Mouse (Mus musculus) kidney, embryonic 16.5 days (tissue): ENCODE data around the gene Tent2. TPM values are rescaled to one million over a fixed set of nuclear protein-coding genes. Genes with fewer than 3 reads are reported as not detected.

ENCODE experiments used
- ATAC-seq: fragments of 200-750 bp; cut with Nextera tagmentation; 2 replicates; pipeline ENCODE4 v1.8.0; 2017; ENCODE audit warnings: moderate TSS enrichment; ENCODE audit not compliant: low FRiP score, low TSS enrichment
- H3K27ac ChIP-seq: fragments of 300-500 bp; sonication (generic); 2 replicates; pipeline ENCODE4 v1.5.1; 2014; ENCODE audit warnings: low read length
- H3K27me3 ChIP-seq: fragments of 300-500 bp; sonication (generic); 2 replicates; pipeline ENCODE4 v1.6.1; 2014; ENCODE audit warnings: low read length, control low read depth, mixed read lengths; ENCODE audit not compliant: insufficient read depth
- H3K36me3 ChIP-seq: fragments of 300-500 bp; sonication (generic); 2 replicates; pipeline ENCODE4 v1.6.1; 2014; ENCODE audit warnings: low read length, control low read depth, mixed read lengths; ENCODE audit not compliant: insufficient read depth
- H3K4me1 ChIP-seq: fragments of 300-500 bp; sonication (generic); 2 replicates; pipeline ENCODE4 v1.6.1; 2014; ENCODE audit warnings: low read length, control low read depth, mixed read lengths; ENCODE audit not compliant: insufficient read depth
- H3K4me2 ChIP-seq: fragments of 300-500 bp; sonication (generic); replicated peaks from 2 replicates; pipeline ENCODE4 v1.6.1; 2014; ENCODE audit warnings: low read depth, low read length
- H3K4me3 ChIP-seq: fragments of 300-500 bp; sonication (generic); 2 replicates; pipeline ENCODE4 v1.5.1; 2014; ENCODE audit warnings: mild to moderate bottlenecking, low read length
- H3K9ac ChIP-seq: fragments of 300-500 bp; sonication (generic); replicated peaks from 2 replicates; pipeline ENCODE4 v1.6.1; 2014; ENCODE audit warnings: low read length
- H3K9me3 ChIP-seq: fragments of 300-500 bp; sonication (generic); 2 replicates; pipeline ENCODE4 v1.6.1; 2016; ENCODE audit warnings: low read length, control low read depth
- WGBS: fragments of 180-500 bp; shearing (Covaris S2); extraction: QIAGEN DNeasy Blood & Tissue Kit; methylation state at CpG from one replicate; pipeline ENCODE4 v1.1.7; 2014; 5-methylcytosine and 5-hydroxymethylcytosine counted together
- polyA plus RNA-seq: library from polyadenylated mRNA; unstranded; fragments of >200 nt; fragmentation: Nextera tagmentation; extraction: Ambion mirVana; gene quantifications from 2 replicates; pipeline ENCODE4 v1.2.1, GENCODE M21; 2015

The Tent2 gene
- polyA plus RNA-seq, 1 experiment from 2014 or later, result 55.4 TPM

GRCm38 (mm10) chr13:93153280-93153679, 38.9 kb downstream of the Tent2 start:
- no peak overlapping the region for H3K4me3 ChIP-seq
- no peak overlapping the region for H3K9ac ChIP-seq
- no peaks in the 10 kb centered on the region for H3K9me3 ChIP-seq
- 92% methylated on average over 1 of the region's 1 CpGs for WGBS
- H3K36me3 ChIP-seq, result peaks cover 22% of the 10 kb centered on the region
- no peak overlapping the region for H3K4me2 ChIP-seq
- no peaks in the 10 kb centered on the region for H3K4me1 ChIP-seq
- H3K27ac ChIP-seq, result no peak overlapping the region
- no peak for ATAC-seq
- H3K27me3 ChIP-seq, result no peaks in the 10 kb centered on the region

- 2% methylated on average over 43 of the region's 45 CpGs for WGBS
- H3K27ac ChIP-seq, result peak within 1 kb of the TSS; percentile 56
- no peaks in the 10 kb centered on the region for H3K27me3 ChIP-seq
- peak within 1 kb of the TSS; percentile 94 for H3K4me2 ChIP-seq
- H3K9ac ChIP-seq, result peak within 1 kb of the TSS; percentile 71
- H3K4me1 ChIP-seq, result peaks cover 14% of the 10 kb centered on the region
- peak within 1 kb of the TSS; percentile 59 for H3K4me3 ChIP-seq
- no peaks in the 10 kb centered on the region for H3K9me3 ChIP-seq
- peak; percentile 95 for ATAC-seq
- H3K36me3 ChIP-seq, result peaks cover 10% of the 10 kb centered on the region
These were observed 47.6 kb downstream of the Tent2 start, which contains the start of gene Cmya5 for GRCm38 (mm10) chr13:93144336-93145167. Cmya5 (minus strand) TSS chr13:93144724.

DNA sequence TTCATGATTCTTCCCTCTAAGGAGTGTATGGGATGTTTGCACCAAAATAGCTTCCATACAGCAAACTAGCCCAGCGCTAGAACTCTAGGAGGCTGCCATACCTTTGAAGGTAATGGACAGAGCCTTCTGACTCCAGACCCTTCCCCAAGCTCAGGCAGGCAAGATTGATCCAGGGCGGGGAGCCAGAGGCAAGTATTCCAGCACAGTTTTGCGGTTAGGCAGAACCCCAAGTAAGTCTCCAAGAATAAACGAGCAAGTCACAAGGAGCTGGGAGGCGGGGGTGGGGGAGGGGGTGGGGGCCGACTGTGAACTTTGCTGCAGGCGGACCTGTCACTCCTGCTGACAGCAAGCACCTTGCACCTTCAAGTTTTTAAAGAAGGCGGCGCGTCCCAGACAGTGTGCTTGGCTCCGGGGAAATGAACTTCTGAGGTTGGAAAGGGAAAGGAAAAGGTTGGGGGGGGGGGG, 48.3 kb downstream of the Tent2 start:
- Histone ChIP-seq H3K4me3 (peak overlapping the region; percentile 59), H3K9ac (peak overlapping the region; percentile 71), H3K27ac (no peak overlapping the region), H3K36me3 (peaks cover 6% of the 10 kb centered on the region; the same call in 1 of the 2 replicates), H3K4me2 (peak overlapping the region; percentile 94), H3K9me3 (no peaks in the 10 kb centered on the region), H3K4me1 (peaks cover 14% of the 10 kb centered on the region), H3K27me3 (no peaks in the 10 kb centered on the region)
- 15% methylated on average over 11 of the region's 11 CpGs for WGBS
- ATAC-seq, result no peak

- no peak for ATAC-seq
- H3K9me3 ChIP-seq, result no peaks in the 10 kb centered on the region
- peaks cover 14% of the 10 kb centered on the region for H3K4me1 ChIP-seq
- no peak overlapping the region for H3K4me2 ChIP-seq
- H3K27ac ChIP-seq, result no peak overlapping the region
- H3K9ac ChIP-seq, result no peak overlapping the region
- 95% methylated on average over 6 of the region's 6 CpGs for WGBS
- H3K27me3 ChIP-seq, result no peaks in the 10 kb centered on the region
- no peak overlapping the region for H3K4me3 ChIP-seq
- H3K36me3 ChIP-seq, result no peaks in the 10 kb centered on the region
These were observed 51.0 kb downstream of the Tent2 start for GRCm38 (mm10) chr13:93141184-93141583.

DNA sequence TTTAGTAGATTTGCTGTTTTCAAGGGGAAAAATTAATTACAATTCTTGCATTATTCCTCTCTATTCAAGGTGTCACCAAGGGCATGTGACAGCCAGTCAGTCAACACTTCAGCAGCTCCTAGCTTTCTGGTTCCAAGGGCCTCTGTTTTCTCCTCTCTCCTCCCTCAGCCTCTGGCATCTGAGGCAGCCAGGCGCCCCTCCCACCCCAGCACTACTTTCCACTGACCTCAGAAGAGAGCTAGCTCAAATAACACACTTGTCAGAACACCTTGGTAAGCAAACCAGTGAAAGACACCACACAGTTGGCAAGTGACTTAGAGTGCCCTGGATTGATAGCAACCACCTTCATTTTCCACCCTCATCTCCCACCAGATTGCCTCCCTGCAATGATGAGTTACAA, 54.1 kb downstream of the Tent2 start:
- Histone ChIP-seq H3K9me3 (no peaks in the 10 kb centered on the region), H3K9ac (no peak overlapping the region), H3K4me1 (no peaks in the 10 kb centered on the region), H3K4me2 (no peak overlapping the region), H3K27ac (no peak overlapping the region), H3K27me3 (no peaks in the 10 kb centered on the region), H3K4me3 (no peak overlapping the region), H3K36me3 (no peaks in the 10 kb centered on the region)
- WGBS, result 33% methylated on average over 1 of the region's 1 CpGs
- ATAC-seq, result peak; percentile 49; the same call in 1 of the 2 replicates

- 88% methylated on average over 7 of the region's 7 CpGs for WGBS
- no peak overlapping the region for H3K4me2 ChIP-seq
These were observed 55.1 kb downstream of the Tent2 start for GRCm38 (mm10) chr13:93137098-93137497.

DNA sequence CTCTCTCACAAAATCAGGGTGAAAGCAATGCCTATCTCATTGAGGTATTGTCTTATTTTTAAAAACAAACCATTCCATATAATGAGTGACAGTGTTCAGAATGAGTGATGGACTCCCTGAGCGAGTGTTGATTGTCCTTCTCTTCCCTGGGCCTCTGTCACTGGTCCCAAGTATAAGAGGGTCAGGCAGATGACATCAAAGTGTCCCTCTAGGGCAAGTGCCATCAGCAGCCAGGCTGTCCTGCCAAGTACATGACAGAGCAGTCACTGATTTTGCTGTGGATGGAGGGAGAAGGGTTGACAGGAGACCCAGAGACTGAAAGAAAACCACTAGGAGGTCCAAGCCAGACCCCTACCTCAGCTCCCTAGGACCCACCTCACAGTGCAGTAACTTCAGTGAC, 55.9 kb downstream of the Tent2 start:
- Histone ChIP-seq H3K4me1 (no peaks in the 10 kb centered on the region), H3K36me3 (no peaks in the 10 kb centered on the region), H3K9me3 (no peaks in the 10 kb centered on the region), H3K4me3 (no peak overlapping the region), H3K27ac (no peak overlapping the region), H3K4me2 (no peak overlapping the region), H3K27me3 (no peaks in the 10 kb centered on the region), H3K9ac (no peak overlapping the region)
- ATAC-seq, result no peak
- 85% methylated on average over 1 of the region's 1 CpGs for WGBS

More at GRCm38 (mm10) chr13:93137098-93137497, 55.1 kb downstream of the Tent2 start:
- Histone ChIP-seq H3K36me3 (no peaks in the 10 kb centered on the region), H3K27me3 (no peaks in the 10 kb centered on the region), H3K27ac (no peak overlapping the region), H3K9ac (no peak overlapping the region), H3K9me3 (no peaks in the 10 kb centered on the region), H3K4me3 (no peak overlapping the region), H3K4me1 (no peaks in the 10 kb centered on the region)
- no peak for ATAC-seq

DNA sequence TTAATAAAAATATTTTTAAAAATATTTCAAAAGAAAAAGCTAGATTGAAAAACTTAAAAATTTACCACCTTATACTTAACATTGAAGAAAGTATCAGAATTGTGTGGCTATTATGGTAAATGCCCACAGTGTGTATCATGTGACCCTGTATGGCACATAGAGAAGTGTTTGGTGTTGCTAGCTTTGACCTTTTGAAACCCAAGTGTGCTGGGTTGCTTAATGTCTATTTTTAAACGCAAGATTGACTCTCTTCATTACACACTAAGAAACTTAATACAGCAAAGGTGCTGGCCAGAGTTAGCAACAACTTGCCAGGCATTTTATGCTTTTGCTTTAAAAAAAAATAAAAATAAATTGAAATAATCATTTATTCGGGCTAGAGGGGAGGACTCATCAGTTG, 56.7 kb downstream of the Tent2 start:
- no peaks in the 10 kb centered on the region for H3K4me1 ChIP-seq
- WGBS, result 58% methylated on average over 2 of the region's 2 CpGs
- no peak overlapping the region for H3K4me2 ChIP-seq
- H3K4me3 ChIP-seq, result no peak overlapping the region
- no peak overlapping the region for H3K9ac ChIP-seq
- H3K27me3 ChIP-seq, result no peaks in the 10 kb centered on the region
- H3K36me3 ChIP-seq, result no peaks in the 10 kb centered on the region
- no peak for ATAC-seq
- H3K27ac ChIP-seq, result no peak overlapping the region
- H3K9me3 ChIP-seq, result no peaks in the 10 kb centered on the region

DNA sequence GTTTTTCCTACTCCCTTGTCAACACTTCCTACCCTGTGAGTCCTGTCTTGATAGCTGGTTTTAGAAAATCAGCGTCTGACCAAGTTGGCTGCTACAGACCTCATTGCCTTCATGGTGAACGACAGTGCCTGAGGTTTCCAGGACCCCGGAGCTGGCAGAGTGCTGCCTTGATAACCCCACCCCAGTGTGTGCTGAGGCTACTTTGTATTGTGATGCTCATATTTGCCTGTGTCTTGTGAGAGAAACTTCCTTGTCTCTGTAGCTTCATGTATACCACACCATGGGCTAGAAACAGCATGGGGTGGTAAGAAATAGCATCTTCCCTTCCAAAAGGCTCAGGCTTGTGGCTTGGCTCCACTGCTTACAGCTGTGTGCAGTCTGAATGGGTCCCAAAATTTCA, 61.5 kb downstream of the Tent2 start:
- no peak for ATAC-seq
- H3K4me2 ChIP-seq, result no peak overlapping the region
- H3K9me3 ChIP-seq, result no peaks in the 10 kb centered on the region
- H3K27me3 ChIP-seq, result no peaks in the 10 kb centered on the region
- H3K9ac ChIP-seq, result no peak overlapping the region
- WGBS, result 82% methylated on average over 3 of the region's 3 CpGs
- no peaks in the 10 kb centered on the region for H3K36me3 ChIP-seq
- H3K27ac ChIP-seq, result no peak overlapping the region
- H3K4me1 ChIP-seq, result no peaks in the 10 kb centered on the region
- H3K4me3 ChIP-seq, result no peak overlapping the region

- H3K27ac ChIP-seq, result no peak overlapping the region
- H3K9ac ChIP-seq, result no peak overlapping the region
- no peak overlapping the region for H3K4me3 ChIP-seq
- WGBS, result 88% methylated on average over 5 of the region's 5 CpGs
- no peaks in the 10 kb centered on the region for H3K36me3 ChIP-seq
- H3K4me1 ChIP-seq, result no peaks in the 10 kb centered on the region
- ATAC-seq, result no peak
- no peak overlapping the region for H3K4me2 ChIP-seq
- no peaks in the 10 kb centered on the region for H3K27me3 ChIP-seq
- no peaks in the 10 kb centered on the region for H3K9me3 ChIP-seq
These were observed 63.2 kb downstream of the Tent2 start for GRCm38 (mm10) chr13:93128961-93129360.
